Mouse (Mus musculus): Measurements from ENCODE around the gene Prcc. TPM values are rescaled to one million over a fixed set of nuclear protein-coding genes. Genes with fewer than 3 reads are reported as not detected.
A peak's percentile ranks its signal among the peaks of the same experiment; 100 is the strongest.
"Not testable (repeated sequence)": the region's sequence is repeated elsewhere in the genome, so short reads cannot be mapped to it uniquely, and the experiment has no call there.

The Prcc gene
- polyA plus RNA-seq, 1 experiment from 2014 or later, result 16.0 TPM

DNA sequence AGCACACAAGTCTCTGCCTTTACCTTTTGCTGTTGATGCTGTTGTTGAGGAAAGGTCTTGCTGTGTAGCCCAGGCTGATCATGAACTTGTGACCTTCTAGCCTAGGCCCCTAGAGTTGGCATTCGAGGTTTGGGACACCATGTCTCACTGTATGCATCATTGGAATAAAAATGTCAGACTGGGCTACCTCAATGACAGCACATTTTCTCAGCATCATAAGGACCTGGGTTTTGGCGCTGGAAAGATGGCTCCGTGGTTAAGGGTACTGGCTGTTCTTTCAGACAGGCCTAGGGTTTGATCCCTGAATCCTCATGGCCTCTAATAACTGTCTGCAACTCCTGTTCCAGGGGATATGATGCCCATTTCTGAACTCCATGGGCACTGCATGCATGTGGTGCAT, 14.4 kb upstream of the Prcc start:
- H3K36me3 ChIP-seq (ENCODE audit: control insufficient read depth, insufficient read depth, low read length), result no peaks in the 10 kb centered on the region
- no peak overlapping the region for H3K4me2 ChIP-seq (ENCODE audit: low read depth, low read length)
- no peaks in the 10 kb centered on the region for H3K4me1 ChIP-seq (ENCODE audit: control insufficient read depth, insufficient read depth, low read length)
- ATAC-seq (ENCODE audit: low read depth), result no peak
- no peak overlapping the region for H3K27ac ChIP-seq (ENCODE audit: low read depth, low read length)
- H3K4me3 ChIP-seq (ENCODE audit: low read depth, low read length), result no peak overlapping the region
- 82% methylated on average over 3 of the region's 3 CpGs for WGBS
- H3K27me3 ChIP-seq (ENCODE audit: control insufficient read depth, insufficient read depth, low read length), result no peaks in the 10 kb centered on the region
- H3K9me3 ChIP-seq (ENCODE audit: control insufficient read depth, low read length), result no peaks in the 10 kb centered on the region
- H3K9ac ChIP-seq (replicated peaks; ENCODE audit: low read depth, low read length), result no peak overlapping the region

DNA sequence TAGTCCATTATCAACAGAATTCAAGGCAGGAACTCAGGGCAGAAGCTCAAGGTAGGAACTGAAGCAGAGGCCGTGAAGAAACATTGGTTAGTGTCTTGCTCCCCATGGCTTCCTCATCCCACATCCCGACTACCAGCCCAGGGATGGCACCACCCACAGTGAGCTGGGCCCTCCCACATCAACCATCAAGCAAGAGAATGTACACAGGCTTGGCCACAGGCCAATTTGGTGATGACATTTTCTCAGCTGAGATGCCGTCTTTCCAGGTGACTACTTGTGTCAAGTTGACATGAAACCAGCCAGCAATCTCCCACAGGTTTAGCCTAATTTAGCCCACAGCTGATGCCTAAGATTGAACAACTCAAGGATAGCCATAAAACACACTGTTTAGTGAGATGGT, 13.9 kb upstream of the Prcc start:
- H3K9ac ChIP-seq (replicated peaks; ENCODE audit: low read depth, low read length), result no peak overlapping the region
- H3K27ac ChIP-seq (ENCODE audit: low read depth, low read length), result no peak overlapping the region
- ATAC-seq (ENCODE audit: low read depth), result no peak
- H3K4me2 ChIP-seq (ENCODE audit: low read depth, low read length), result no peak overlapping the region
- H3K27me3 ChIP-seq (ENCODE audit: control insufficient read depth, insufficient read depth, low read length), result no peaks in the 10 kb centered on the region
- no peaks in the 10 kb centered on the region for H3K36me3 ChIP-seq (ENCODE audit: control insufficient read depth, insufficient read depth, low read length)
- no peaks in the 10 kb centered on the region for H3K9me3 ChIP-seq (ENCODE audit: control insufficient read depth, low read length)
- H3K4me3 ChIP-seq (ENCODE audit: low read depth, low read length), result no peak overlapping the region
- 68% methylated on average over 3 of the region's 3 CpGs for WGBS
- H3K4me1 ChIP-seq (ENCODE audit: control insufficient read depth, insufficient read depth, low read length), result no peaks in the 10 kb centered on the region

DNA sequence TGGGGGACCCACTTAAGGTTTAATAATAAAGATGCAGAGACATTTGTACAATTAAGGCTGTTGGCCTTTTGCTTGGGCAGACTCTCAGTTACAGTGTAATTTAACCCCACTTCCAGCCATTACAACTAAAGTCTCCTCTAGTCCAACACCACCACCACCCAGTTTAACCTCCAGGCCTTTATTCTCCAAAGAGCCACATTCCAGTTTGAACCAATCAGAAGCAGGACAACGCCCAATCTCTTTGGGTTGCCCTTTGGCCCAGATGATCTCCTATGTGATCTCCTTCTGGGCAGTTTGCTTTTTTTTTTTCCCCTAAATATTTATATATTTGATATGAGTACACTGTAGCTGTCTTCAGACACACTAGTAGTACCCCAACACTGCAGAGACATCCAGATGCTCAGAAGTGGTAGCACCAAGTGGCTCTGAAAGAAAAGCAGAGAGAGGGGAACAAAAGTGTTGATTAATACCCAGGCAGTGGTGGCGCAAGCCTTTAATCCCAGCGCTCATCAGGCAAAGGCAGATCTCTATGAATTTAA, 8.0 kb upstream of the Prcc start:
- Histone ChIP-seq H3K9ac (replicated peaks; ENCODE audit: low read depth, low read length) (no peak overlapping the region), H3K4me2 (ENCODE audit: low read depth, low read length) (no peak overlapping the region), H3K4me3 (ENCODE audit: low read depth, low read length) (no peak overlapping the region), H3K9me3 (ENCODE audit: control insufficient read depth, low read length) (no peaks in the 10 kb centered on the region), H3K27ac (ENCODE audit: low read depth, low read length) (no peak overlapping the region), H3K4me1 (ENCODE audit: control insufficient read depth, insufficient read depth, low read length) (no peaks in the 10 kb centered on the region), H3K27me3 (ENCODE audit: control insufficient read depth, insufficient read depth, low read length) (no peaks in the 10 kb centered on the region), H3K36me3 (ENCODE audit: control insufficient read depth, insufficient read depth, low read length) (no peaks in the 10 kb centered on the region)
- no peak for ATAC-seq (ENCODE audit: low read depth)
- WGBS, result 78% methylated on average over 3 of the region's 3 CpGs

DNA sequence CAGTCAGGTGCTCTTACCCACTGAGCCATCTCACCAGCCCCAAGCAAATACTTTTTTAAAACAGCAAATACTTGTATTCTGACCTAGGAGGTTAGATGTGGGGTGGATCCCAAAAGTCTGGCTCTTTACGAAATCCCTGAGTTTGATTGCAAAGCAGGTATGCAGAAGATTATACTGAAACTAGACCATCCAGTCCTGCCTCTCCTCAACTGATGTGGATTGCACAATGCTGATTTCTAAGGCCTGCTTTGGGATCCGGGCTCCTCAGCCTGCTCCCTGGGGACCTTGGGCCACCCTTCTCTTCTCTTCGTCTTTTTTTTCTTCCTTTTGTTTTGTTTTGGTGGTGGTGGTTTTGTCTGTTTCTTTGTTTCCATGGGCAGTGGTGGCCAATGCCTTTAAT, 6.1 kb upstream of the Prcc start:
- no peak for ATAC-seq (ENCODE audit: low read depth)
- no peaks in the 10 kb centered on the region for H3K36me3 ChIP-seq (ENCODE audit: control insufficient read depth, insufficient read depth, low read length)
- no peak overlapping the region for H3K9ac ChIP-seq (replicated peaks; ENCODE audit: low read depth, low read length)
- H3K4me1 ChIP-seq (ENCODE audit: control insufficient read depth, insufficient read depth, low read length), result no peaks in the 10 kb centered on the region
- H3K27me3 ChIP-seq (ENCODE audit: control insufficient read depth, insufficient read depth, low read length), result no peaks in the 10 kb centered on the region
- no peak overlapping the region for H3K27ac ChIP-seq (ENCODE audit: low read depth, low read length)
- no peak overlapping the region for H3K4me3 ChIP-seq (ENCODE audit: low read depth, low read length)
- WGBS, result 62% methylated on average over 3 of the region's 3 CpGs
- H3K4me2 ChIP-seq (ENCODE audit: low read depth, low read length), result no peak overlapping the region
- H3K9me3 ChIP-seq (ENCODE audit: control insufficient read depth, low read length), result no peaks in the 10 kb centered on the region

DNA sequence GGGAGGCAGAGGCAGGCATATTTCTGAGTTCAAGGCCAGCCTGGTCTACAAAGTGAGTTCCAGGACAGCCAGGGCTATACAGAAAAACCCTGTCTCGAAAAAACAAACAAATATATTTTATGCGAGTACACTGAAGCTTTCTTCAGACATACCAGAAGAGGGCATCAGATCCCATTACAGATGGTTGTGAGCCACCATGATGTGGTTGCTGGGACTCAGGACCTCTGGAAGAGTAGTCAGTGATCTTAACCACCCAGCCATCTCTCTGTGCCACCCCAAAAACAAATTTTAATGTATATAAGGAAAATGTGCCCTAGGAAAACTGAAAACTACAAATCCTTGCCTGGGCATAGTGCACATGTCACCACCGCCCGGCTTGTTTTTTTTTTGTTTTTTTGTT, 2.0 kb upstream of the Prcc start:
- H3K4me2 ChIP-seq (ENCODE audit: low read depth, low read length); H3K9me3 ChIP-seq (ENCODE audit: control insufficient read depth, low read length); ATAC-seq (ENCODE audit: low read depth); H3K36me3 ChIP-seq (ENCODE audit: control insufficient read depth, insufficient read depth, low read length); H3K27ac ChIP-seq (ENCODE audit: low read depth, low read length); H3K27me3 ChIP-seq (ENCODE audit: control insufficient read depth, insufficient read depth, low read length); H3K9ac ChIP-seq (replicated peaks; ENCODE audit: low read depth, low read length); H3K4me3 ChIP-seq (ENCODE audit: low read depth, low read length): not testable (repeated sequence)
- H3K4me1 ChIP-seq (ENCODE audit: control insufficient read depth, insufficient read depth, low read length), result peaks cover 10% of the 10 kb centered on the region
- 81% methylated on average over 4 of the region's 4 CpGs for WGBS

DNA sequence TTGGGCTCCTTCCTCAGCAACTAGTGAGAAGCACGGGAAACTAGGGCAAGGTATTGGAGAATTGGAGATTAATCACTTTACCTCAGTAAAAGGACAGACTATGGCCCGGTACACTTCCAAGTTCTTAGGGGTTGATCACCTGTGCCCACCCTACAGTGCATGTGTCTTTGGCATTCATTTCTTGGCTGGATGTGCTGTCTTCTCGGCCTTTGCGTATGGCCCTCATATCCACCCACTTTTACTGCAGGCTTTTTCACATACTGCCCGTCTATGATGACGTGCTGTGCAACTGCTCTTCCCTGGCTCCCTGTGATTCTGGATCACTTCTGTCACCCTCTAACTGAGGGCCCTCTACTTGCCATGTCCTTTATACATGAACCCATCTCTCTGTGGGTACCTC, 1.0 kb upstream of the Prcc start:
- no peaks in the 10 kb centered on the region for H3K9me3 ChIP-seq (ENCODE audit: control insufficient read depth, low read length)
- H3K4me3 ChIP-seq (ENCODE audit: low read depth, low read length), result peak overlapping the region; percentile 92; the same call in 1 of the 2 replicates
- peak overlapping the region; percentile 41 for H3K4me2 ChIP-seq (ENCODE audit: low read depth, low read length)
- H3K4me1 ChIP-seq (ENCODE audit: control insufficient read depth, insufficient read depth, low read length), result peaks cover 10% of the 10 kb centered on the region
- no peak overlapping the region for H3K9ac ChIP-seq (replicated peaks; ENCODE audit: low read depth, low read length)
- H3K36me3 ChIP-seq (ENCODE audit: control insufficient read depth, insufficient read depth, low read length), result no peaks in the 10 kb centered on the region
- WGBS, result 87% methylated on average over 6 of the region's 6 CpGs
- no peaks in the 10 kb centered on the region; the same call in 1 of the 2 replicates for H3K27me3 ChIP-seq (ENCODE audit: control insufficient read depth, insufficient read depth, low read length)
- no peak overlapping the region for H3K27ac ChIP-seq (ENCODE audit: low read depth, low read length)
- ATAC-seq (ENCODE audit: low read depth), result no peak

DNA sequence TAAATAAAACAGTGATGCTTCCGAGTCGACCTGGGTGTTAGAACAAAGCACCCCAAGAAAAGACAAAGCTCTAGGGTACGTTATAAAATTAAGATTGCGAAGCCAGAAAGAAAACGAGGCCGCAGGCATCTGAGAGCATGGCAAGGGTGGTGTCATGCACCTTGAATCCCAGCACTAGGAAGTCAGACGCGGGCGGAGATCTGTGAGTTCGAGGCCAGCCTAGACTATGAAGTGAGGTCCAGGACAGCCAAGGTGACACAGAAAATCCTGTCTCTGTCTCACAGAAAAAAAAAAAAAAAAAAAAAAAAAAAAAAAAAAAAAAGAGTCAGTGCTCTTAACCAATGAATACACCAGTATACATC, 577 bp upstream of the Prcc start:
- peaks cover 10% of the 10 kb centered on the region for H3K4me1 ChIP-seq (ENCODE audit: control insufficient read depth, insufficient read depth, low read length)
- H3K4me2 ChIP-seq (ENCODE audit: low read depth, low read length), result peak overlapping the region; percentile 41
- no peaks in the 10 kb centered on the region for H3K9me3 ChIP-seq (ENCODE audit: control insufficient read depth, low read length)
- no peak for ATAC-seq (ENCODE audit: low read depth)
- peak overlapping the region; percentile 92 for H3K4me3 ChIP-seq (ENCODE audit: low read depth, low read length)
- no peak overlapping the region for H3K9ac ChIP-seq (replicated peaks; ENCODE audit: low read depth, low read length)
- H3K27ac ChIP-seq (ENCODE audit: low read depth, low read length), result no peak overlapping the region
- no peaks in the 10 kb centered on the region; the same call in 1 of the 2 replicates for H3K27me3 ChIP-seq (ENCODE audit: control insufficient read depth, insufficient read depth, low read length)
- no peaks in the 10 kb centered on the region for H3K36me3 ChIP-seq (ENCODE audit: control insufficient read depth, insufficient read depth, low read length)
- 12% methylated on average over 10 of the region's 10 CpGs for whole genome bisulfite sequencing

DNA sequence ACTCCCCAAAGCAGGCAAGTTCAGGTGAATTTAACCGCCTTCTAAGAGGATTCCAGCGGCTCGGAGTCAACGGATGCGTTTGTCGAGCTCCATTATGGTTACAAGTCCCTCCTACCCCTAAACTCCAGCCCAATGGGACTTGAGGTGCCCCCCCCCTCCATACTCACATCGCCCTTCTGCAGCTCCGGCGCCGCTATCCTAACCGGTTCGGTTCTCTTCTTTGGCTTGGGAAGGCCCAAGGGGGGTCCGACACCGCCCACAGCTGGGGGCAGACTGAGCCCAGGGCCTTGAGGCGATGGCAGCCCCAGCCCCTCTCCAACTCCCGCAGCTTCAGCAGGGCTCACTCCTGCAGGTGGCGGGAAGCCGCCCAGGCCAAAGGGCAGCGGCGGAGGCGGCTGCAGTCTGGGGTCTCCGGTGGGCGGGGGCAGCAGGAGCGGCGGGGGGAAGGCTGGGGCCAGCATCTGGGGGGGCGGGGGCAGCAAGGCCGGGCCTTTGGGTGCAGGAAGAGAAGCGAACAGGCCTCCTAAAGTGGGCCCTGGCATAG, 628 bp downstream of the Prcc start:
- Histone ChIP-seq H3K27me3 (ENCODE audit: control insufficient read depth, insufficient read depth, low read length) (no peaks in the 10 kb centered on the region; the same call in 1 of the 2 replicates), H3K9ac (replicated peaks; ENCODE audit: low read depth, low read length) (peak overlapping the region; percentile 93), H3K4me1 (ENCODE audit: control insufficient read depth, insufficient read depth, low read length) (peaks cover 10% of the 10 kb centered on the region), H3K36me3 (ENCODE audit: control insufficient read depth, insufficient read depth, low read length) (peaks cover 4% of the 10 kb centered on the region; the same call in 1 of the 2 replicates), H3K4me2 (ENCODE audit: low read depth, low read length) (peak overlapping the region; percentile 75), H3K4me3 (ENCODE audit: low read depth, low read length) (peak overlapping the region; percentile 92), H3K27ac (ENCODE audit: low read depth, low read length) (peak overlapping the region; percentile 81), H3K9me3 (ENCODE audit: control insufficient read depth, low read length) (no peaks in the 10 kb centered on the region)
- 0% methylated on average over 27 of the region's 28 CpGs for WGBS
- peak; percentile 1; the same call in 1 of the 2 replicates for ATAC-seq (ENCODE audit: low read depth)

DNA sequence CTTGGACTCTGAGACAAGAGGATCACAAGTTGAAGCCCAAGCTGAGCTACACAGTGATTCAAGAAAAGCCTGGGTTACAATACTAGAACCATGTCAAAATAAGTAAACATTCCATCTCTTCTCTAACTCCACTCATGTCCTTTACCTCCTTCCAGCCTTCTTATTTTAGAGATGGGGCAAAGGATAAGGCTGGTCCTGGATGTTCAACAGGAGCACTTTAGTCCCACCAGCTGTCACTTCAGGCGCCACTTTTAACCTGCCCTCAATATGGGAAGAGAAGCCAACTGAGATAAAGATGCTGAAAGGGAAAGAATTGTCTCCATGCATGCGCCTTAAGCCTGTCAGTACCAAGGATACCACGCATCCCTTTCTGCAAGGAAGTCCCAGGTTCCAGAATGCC, 1.1 kb downstream of the Prcc start:
- Histone ChIP-seq H3K4me1 (ENCODE audit: control insufficient read depth, insufficient read depth, low read length) (peaks cover 10% of the 10 kb centered on the region), H3K4me3 (ENCODE audit: low read depth, low read length) (peak overlapping the region; percentile 92), H3K4me2 (ENCODE audit: low read depth, low read length) (peak overlapping the region; percentile 75), H3K36me3 (ENCODE audit: control insufficient read depth, insufficient read depth, low read length) (peaks cover 4% of the 10 kb centered on the region; the same call in 1 of the 2 replicates), H3K27ac (ENCODE audit: low read depth, low read length) (no peak overlapping the region), H3K27me3 (ENCODE audit: control insufficient read depth, insufficient read depth, low read length) (no peaks in the 10 kb centered on the region; the same call in 1 of the 2 replicates), H3K9me3 (ENCODE audit: control insufficient read depth, low read length) (no peaks in the 10 kb centered on the region), H3K9ac (replicated peaks; ENCODE audit: low read depth, low read length) (peak overlapping the region; percentile 93)
- WGBS, result 9% methylated on average over 3 of the region's 3 CpGs
- ATAC-seq (ENCODE audit: low read depth), result no peak

Data from neural tube, embryonic 14.5 days (tissue).